Mouse (Mus musculus) lung, postnatal 14 days (tissue): ENCODE results near the gene Etl4.
A peak's percentile ranks its signal among the peaks of the same experiment; 100 is the strongest.

Experiments used
- DNase-seq: peaks from one replicate; pipeline ENCODE4 v3.0.0; 2021

Gene Etl4

GRCm38 (mm10) chr2:19909171-19909899 is at the start of gene Etl4:
Gene Etl4 (plus strand): TSS chr2:19909780.
- peak; percentile 16 for DNase-seq

DNA sequence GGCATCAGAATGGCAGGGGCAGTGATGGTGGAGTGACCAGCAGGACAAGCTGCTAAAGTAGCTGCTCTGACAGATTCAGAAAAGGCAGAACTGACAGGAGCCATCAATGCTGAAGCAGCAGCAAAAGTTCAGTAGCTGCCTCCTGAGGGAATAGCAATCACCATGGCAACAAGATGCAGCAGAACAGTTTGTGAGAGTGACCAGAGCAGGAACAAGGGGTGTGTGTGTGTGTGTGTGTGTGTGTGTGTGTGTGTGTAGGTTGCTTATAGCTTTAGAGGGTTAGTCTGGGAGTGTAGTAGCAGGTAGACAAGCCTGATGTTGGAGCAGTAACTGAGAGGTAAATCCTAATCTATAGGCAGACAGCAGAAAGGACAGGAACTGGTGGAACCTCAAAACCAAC is 40.4 kb upstream of the Etl4 start:
- DNase-seq, result no peak

GRCm38 (mm10) chr2:19871881-19872280 is 37.7 kb upstream of the Etl4 start:
- no peak for DNase-seq

DNA sequence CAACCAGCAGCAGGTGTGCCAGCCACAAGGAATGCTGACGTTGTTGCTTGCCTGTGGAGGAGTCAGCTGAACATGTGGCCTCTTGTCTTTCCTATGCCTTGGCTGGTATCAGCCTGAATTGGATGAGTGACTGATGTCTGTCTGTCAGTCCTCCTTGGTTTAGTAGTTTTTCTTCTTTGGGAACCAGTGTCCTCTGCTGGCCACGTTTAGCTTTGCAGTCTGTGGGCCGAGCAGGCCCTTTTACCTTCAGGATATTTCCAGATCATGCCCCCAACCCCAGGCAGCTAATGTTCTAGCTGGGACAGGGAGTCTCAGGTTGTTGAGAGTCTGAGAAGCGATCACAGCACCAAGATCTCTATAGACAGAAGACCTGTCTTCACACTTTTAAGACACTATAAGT is 18.7 kb upstream of the Etl4 start:
- no peak for DNase-seq

- no peak for DNase-seq
Measured at GRCm38 (mm10) chr2:19909900-19910780, 560 bp downstream of the Etl4 start.

GRCm38 (mm10) chr2:19910781-19911175 is 1.2 kb downstream of the Etl4 start:
- no peak for DNase-seq

- DNase-seq, result peak; percentile 68
Measured at GRCm38 (mm10) chr2:19919190-19919589, 9.6 kb downstream of the Etl4 start.

- DNase-seq, result no peak
Measured at GRCm38 (mm10) chr2:19930009-19930408, 20.4 kb downstream of the Etl4 start.

GRCm38 (mm10) chr2:19933836-19934235 is 24.3 kb downstream of the Etl4 start:
- no peak for DNase-seq

- DNase-seq, result no peak
Measured at GRCm38 (mm10) chr2:19945205-19945604, 35.6 kb downstream of the Etl4 start.

DNA sequence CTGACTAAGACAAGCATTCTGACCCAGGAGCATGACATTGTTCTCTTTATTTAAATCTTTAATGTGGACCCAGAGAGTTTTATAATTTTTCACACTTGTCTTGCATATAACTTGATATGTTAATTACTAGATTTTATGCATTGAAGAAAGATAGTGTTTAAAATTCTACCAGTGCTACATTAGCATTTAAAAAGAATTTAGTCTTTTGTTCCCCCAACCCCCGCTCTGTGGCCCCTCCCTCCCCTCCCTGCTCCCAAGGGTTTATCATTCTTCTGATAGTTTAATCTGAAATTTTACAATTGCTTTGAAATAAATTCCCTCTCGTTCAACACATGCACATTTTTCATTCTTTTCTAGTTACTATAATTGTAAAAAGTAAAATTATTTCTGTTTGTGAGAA is 43.4 kb downstream of the Etl4 start:
- no peak for DNase-seq

- no peak for DNase-seq
Measured at GRCm38 (mm10) chr2:19966445-19966844, 56.9 kb downstream of the Etl4 start.

DNA sequence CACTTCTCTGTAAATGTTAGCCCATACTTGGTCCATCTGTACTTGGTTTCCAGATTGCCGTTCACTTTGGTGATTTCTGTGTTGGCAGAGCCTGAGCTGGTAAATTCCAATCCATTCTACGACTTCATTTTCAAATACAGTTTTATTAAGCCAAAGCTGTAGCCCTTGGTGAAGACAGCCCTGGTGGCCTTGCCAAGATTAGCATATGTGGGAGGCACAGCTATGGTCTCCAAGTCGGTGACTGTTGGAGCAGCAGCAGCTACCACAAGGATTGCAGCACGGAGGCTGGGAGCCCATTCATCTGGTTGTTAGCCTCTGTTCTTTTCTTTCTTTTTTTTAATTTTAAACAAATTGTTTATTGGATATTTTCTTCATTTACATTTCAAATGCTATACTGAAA is 128.1 kb downstream of the Etl4 start:
- DNase-seq, result no peak

DNA sequence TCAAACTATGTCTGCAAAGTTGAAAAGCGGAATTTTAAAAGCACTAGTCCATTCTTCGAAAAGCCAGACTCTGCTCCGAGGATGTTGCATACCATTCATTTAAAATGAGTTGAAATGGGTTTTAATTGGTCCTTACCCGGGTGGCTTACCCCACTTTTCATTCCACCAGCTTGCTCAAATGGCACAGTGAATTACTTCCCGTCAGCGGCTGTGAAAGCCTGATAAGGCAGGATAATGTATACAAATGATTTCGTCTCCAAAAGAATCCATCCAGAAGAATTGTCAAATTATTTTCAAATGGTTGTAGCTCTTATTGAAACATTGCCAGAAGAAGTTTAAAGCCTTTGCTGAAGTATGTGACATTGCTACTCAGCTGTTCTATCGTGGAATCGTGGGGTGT is 162.8 kb downstream of the Etl4 start:
- DNase-seq, result no peak

DNA sequence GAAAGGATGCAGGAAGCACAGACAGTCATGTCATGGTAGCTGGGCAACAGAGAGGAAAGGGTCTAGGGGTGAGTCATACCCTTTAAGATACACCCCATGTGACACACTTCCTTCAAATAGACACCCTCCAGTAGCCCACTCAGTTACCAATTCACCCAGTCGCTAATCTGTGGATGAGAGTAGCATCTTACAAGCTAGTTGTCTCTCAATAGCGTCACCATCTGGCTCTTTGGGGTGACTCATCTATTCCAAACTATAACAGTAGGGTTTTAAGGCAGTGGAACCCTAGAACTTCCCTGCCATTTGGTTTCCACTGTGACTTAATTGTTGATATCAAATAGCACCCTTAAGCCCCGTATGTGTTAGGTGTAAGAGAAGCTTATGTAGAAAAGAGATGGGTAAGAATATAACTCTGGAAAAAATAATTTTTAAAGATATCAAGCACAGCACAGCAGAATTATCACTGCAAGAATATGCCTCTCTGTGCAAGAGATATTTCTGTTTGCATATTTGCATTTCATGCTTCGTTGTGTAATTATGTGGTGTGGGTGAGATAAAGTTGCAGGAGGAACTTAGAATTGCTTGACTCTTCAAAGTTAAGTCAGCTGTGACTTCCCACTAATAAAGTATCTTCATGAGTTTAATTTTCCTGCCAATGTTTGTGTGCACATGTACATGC is 166.7 kb downstream of the Etl4 start:
- no peak for DNase-seq

DNA sequence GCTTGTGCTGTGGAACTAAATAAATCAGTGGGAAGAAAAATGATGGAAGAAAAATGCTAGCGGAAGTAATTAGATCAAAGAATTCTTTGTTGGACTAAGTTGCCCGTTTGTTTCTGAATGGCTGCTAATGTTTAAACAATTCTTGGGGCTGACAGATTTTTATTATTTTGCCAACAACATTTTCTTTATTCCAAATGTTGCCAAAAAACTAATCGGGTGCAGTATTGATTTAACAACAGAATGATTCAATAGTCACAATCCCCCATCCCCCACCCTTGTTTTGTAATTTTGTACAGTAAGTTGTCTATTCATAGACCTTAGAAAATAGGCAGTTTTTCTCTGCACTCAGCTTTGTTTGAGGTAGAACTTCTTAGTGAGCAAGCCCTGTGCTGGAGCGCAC is 175.2 kb downstream of the Etl4 start:
- no peak for DNase-seq

GRCm38 (mm10) chr2:20105456-20105855 is 195.9 kb downstream of the Etl4 start:
- DNase-seq, result no peak

DNA sequence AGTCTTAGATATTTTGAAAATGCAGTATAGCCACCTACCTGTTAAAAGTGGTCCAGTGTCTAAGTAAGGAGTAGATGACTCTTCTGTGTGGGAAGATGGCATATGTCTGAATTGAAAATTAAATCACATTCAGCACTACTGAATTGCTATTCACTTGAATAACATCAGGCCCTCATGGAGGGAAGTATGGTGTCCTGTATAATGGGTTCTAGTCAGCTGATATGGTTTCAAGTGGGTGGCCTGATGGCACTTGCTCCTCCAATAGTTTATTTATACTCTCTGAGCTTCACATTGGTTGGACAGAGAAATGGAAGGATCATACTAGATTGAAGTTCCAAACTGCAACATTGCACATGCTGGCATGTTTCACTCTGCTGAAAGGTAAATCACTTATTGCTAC is 202.1 kb downstream of the Etl4 start:
- DNase-seq, result no peak

DNA sequence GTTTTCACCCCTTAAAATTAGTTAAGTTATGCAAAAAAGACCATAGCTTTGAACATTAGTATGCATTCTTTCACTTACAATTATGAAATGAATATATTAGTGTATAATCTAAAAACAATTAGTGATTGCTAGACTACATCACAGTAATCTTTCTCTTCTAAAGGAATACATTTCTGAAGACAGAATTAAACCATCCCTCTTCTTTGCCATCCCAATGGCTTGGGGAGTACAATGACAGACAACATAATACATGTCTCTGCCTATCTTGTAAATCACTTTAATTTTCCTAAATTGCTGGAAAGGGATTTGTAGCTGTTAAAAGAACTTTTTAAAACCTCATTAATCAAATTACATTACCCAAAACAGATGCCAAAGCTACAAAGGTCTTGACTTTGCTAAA is 216.3 kb downstream of the Etl4 start:
- DNase-seq, result no peak

DNA sequence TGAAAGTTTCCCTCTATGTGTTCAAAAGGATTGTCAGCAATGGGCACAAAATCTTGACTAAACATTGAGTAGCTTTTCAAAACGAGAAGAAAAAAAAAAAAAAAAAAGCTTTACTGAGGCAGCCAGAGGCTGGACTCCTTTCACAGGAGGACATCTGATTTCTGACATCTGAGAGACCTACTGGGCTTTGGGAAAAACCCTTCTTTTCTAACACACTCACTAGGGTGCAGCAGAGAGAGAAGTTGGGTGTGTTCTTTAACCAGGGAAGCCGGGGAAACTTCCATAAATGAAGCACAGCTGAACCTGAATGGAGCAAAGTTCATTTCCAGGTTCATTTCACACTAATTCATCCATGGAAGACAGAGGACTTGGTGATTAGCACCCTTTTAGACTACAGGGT is 222.2 kb downstream of the Etl4 start:
- DNase-seq, result no peak

- DNase-seq, result no peak
Measured at GRCm38 (mm10) chr2:20138426-20138825, 228.8 kb downstream of the Etl4 start.

- no peak for DNase-seq
Measured at GRCm38 (mm10) chr2:20145368-20145767, 235.8 kb downstream of the Etl4 start.

- DNase-seq, result no peak
Measured at GRCm38 (mm10) chr2:20167073-20167472, 257.5 kb downstream of the Etl4 start.

DNA sequence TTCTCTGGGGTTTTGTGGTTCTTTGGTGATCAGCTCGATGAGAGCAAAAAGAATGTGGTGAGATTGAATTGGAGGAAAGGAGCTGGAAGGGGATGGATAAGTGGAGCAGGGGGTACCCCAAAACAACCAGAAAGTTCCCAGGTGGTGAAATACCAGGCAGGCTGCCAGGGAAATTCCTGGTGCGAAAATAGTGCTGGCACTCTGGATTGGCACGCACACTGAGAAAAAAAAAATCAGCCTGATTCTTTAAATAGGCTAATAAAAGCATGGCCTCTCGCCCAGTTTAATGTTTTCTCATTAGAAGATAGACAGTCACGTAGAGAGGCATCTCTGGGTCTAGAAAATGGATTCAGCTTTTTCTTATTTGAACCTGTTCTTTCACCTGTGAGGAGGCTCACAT is 258.0 kb downstream of the Etl4 start:
- peak; percentile 11 for DNase-seq
